Mouse (Mus musculus): ENCODE data around the gene Wars. TPM values are rescaled to one million over a fixed set of nuclear protein-coding genes. Genes with fewer than 3 reads are reported as not detected.

Gene Wars
- polyA plus RNA-seq, 1 experiment from 2014 or later = 101 TPM

DNA sequence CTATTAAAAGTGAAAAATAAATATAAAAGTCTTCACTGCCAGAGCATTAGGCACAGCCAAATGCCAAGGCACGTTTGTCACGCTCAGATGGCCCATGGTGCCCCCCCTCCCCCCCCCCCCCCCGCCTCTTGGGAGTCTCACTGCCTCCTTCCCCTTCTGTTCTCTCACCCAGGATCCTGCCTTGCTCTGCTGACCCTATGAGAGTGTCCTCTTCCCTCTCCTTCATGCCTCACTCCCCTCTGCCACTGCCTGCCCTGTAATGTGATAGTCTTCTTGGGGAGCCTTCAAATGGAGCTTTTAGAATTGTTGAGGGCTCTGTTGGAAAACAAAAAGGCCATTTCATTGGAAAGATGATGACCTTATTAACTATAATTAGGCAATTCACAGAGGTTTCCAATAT, 38.1 kb upstream of the Wars start:
- no peak overlapping the region for H3K27ac ChIP-seq (ENCODE audit: low read depth, low read length)
- no peak overlapping the region for H3K4me3 ChIP-seq (ENCODE audit: low read depth, low read length)
- no peak overlapping the region for H3K9ac ChIP-seq (ENCODE audit: low read length)
- H3K4me1 ChIP-seq (ENCODE audit: control insufficient read depth, insufficient read depth, low read length) = peaks cover 8% of the 10 kb centered on the region; the same call in 1 of the 2 replicates
- no peaks in the 10 kb centered on the region for H3K9me3 ChIP-seq (replicated peaks; ENCODE audit: control insufficient read depth, low read length)
- no peaks in the 10 kb centered on the region for H3K36me3 ChIP-seq (ENCODE audit: control insufficient read depth, insufficient read depth, low read length)
- no peaks in the 10 kb centered on the region for H3K27me3 ChIP-seq (replicated peaks; ENCODE audit: control insufficient read depth, insufficient read depth, low read length)
- ATAC-seq (no peak), DNase-seq (ENCODE audit: low spot score) (no peak)
- no peak overlapping the region for H3K4me2 ChIP-seq (ENCODE audit: low read length)
- 51% methylated on average over 3 of the region's 3 CpGs for WGBS

GRCm38 (mm10) chr12:108931341-108932053, 37.5 kb upstream of the Wars start:
- H3K27me3 ChIP-seq (replicated peaks; ENCODE audit: control insufficient read depth, insufficient read depth, low read length) = no peaks in the 10 kb centered on the region
- DNase-seq (ENCODE audit: low spot score) (no peak), ATAC-seq (no peak)
- no peak overlapping the region for H3K4me3 ChIP-seq (ENCODE audit: low read depth, low read length)
- H3K27ac ChIP-seq (ENCODE audit: low read depth, low read length) = no peak overlapping the region
- H3K4me1 ChIP-seq (ENCODE audit: control insufficient read depth, insufficient read depth, low read length) = 0 out of 2 replicates have a peak, but pooled peaks cover 2% of the 10 kb centered on the region
- 74% methylated on average over 7 of the region's 7 CpGs for WGBS
- no peaks in the 10 kb centered on the region for H3K36me3 ChIP-seq (ENCODE audit: control insufficient read depth, insufficient read depth, low read length)
- H3K9me3 ChIP-seq (replicated peaks; ENCODE audit: control insufficient read depth, low read length) = no peaks in the 10 kb centered on the region
- no peak overlapping the region for H3K4me2 ChIP-seq (ENCODE audit: low read length)
- H3K9ac ChIP-seq (ENCODE audit: low read length) = no peak overlapping the region

GRCm38 (mm10) chr12:108929475-108929874, 35.5 kb upstream of the Wars start:
- H3K9me3 ChIP-seq (replicated peaks; ENCODE audit: control insufficient read depth, low read length) = no peaks in the 10 kb centered on the region
- 60% methylated on average over 3 of the region's 3 CpGs for WGBS
- peaks cover 2% of the 10 kb centered on the region; the same call in 1 of the 2 replicates for H3K4me1 ChIP-seq (ENCODE audit: control insufficient read depth, insufficient read depth, low read length)
- H3K4me2 ChIP-seq (ENCODE audit: low read length) = no peak overlapping the region
- no peaks in the 10 kb centered on the region for H3K27me3 ChIP-seq (replicated peaks; ENCODE audit: control insufficient read depth, insufficient read depth, low read length)
- peak; percentile 60; the same call in 1 of the 2 replicates for ATAC-seq
- H3K9ac ChIP-seq (ENCODE audit: low read length) = no peak overlapping the region
- H3K4me3 ChIP-seq (ENCODE audit: low read depth, low read length) = no peak overlapping the region
- DNase-seq (ENCODE audit: low spot score) = peak; percentile 51
- no peaks in the 10 kb centered on the region for H3K36me3 ChIP-seq (ENCODE audit: control insufficient read depth, insufficient read depth, low read length)
- no peak overlapping the region for H3K27ac ChIP-seq (ENCODE audit: low read depth, low read length)

GRCm38 (mm10) chr12:108928249-108928648, 34.3 kb upstream of the Wars start:
- Histone ChIP-seq H3K27ac (ENCODE audit: low read depth, low read length) (no peak overlapping the region), H3K4me2 (ENCODE audit: low read length) (no peak overlapping the region), H3K4me3 (ENCODE audit: low read depth, low read length) (no peak overlapping the region), H3K4me1 (ENCODE audit: control insufficient read depth, insufficient read depth, low read length) (peaks cover 2% of the 10 kb centered on the region; the same call in 1 of the 2 replicates), H3K9ac (ENCODE audit: low read length) (no peak overlapping the region), H3K27me3 (replicated peaks; ENCODE audit: control insufficient read depth, insufficient read depth, low read length) (no peaks in the 10 kb centered on the region), H3K36me3 (ENCODE audit: control insufficient read depth, insufficient read depth, low read length) (no peaks in the 10 kb centered on the region), H3K9me3 (replicated peaks; ENCODE audit: control insufficient read depth, low read length) (no peaks in the 10 kb centered on the region)
- ATAC-seq = no peak
- WGBS = 87% methylated on average over 2 of the region's 2 CpGs
- DNase-seq (ENCODE audit: low spot score) = no peak

- Histone ChIP-seq H3K9me3 (replicated peaks; ENCODE audit: control insufficient read depth, low read length) (no peaks in the 10 kb centered on the region), H3K9ac (ENCODE audit: low read length) (no peak overlapping the region), H3K36me3 (ENCODE audit: control insufficient read depth, insufficient read depth, low read length) (no peaks in the 10 kb centered on the region), H3K27me3 (replicated peaks; ENCODE audit: control insufficient read depth, insufficient read depth, low read length) (no peaks in the 10 kb centered on the region), H3K4me3 (ENCODE audit: low read depth, low read length) (no peak overlapping the region), H3K4me2 (ENCODE audit: low read length) (no peak overlapping the region), H3K27ac (ENCODE audit: low read depth, low read length) (0 out of 2 replicates have a peak overlapping the region, but pooled peaks have one; percentile 9), H3K4me1 (ENCODE audit: control insufficient read depth, insufficient read depth, low read length) (peaks cover 2% of the 10 kb centered on the region; the same call in 1 of the 2 replicates)
- DNase-seq (ENCODE audit: low spot score) (peak; percentile 45), ATAC-seq (no peak)
- WGBS = 70% methylated on average over 9 of the region's 11 CpGs
These were observed 32.7 kb upstream of the Wars start for GRCm38 (mm10) chr12:108926606-108927111.

DNA sequence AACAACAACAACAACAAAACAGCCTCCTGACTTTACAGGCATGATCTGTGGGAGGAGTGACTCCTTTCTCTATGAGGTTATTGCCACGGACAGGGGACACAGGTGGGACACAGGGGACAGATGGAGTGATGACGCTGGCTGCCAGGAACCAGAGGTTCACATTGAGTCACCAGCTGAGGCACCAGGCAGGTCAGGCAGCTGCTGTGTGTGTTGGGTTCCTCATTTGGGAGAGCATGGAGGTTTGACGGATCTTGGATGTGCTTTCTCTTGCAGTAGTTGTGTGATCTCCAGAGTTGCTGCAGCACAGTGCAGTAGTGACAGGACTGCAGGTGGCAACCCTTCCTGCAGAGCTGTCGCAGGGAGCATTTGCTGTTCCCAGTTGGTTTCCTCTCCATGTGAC, 24.8 kb upstream of the Wars start:
- ATAC-seq (no peak), DNase-seq (ENCODE audit: low spot score) (no peak)
- H3K4me1 ChIP-seq (ENCODE audit: control insufficient read depth, insufficient read depth, low read length) = peaks cover 42% of the 10 kb centered on the region
- H3K36me3 ChIP-seq (ENCODE audit: control insufficient read depth, insufficient read depth, low read length) = no peaks in the 10 kb centered on the region
- H3K9me3 ChIP-seq (replicated peaks; ENCODE audit: control insufficient read depth, low read length) = no peaks in the 10 kb centered on the region
- no peak overlapping the region for H3K4me2 ChIP-seq (ENCODE audit: low read length)
- H3K9ac ChIP-seq (ENCODE audit: low read length) = no peak overlapping the region
- 75% methylated on average over 4 of the region's 4 CpGs for WGBS
- H3K4me3 ChIP-seq (ENCODE audit: low read depth, low read length) = no peak overlapping the region
- H3K27me3 ChIP-seq (replicated peaks; ENCODE audit: control insufficient read depth, insufficient read depth, low read length) = no peaks in the 10 kb centered on the region
- no peak overlapping the region for H3K27ac ChIP-seq (ENCODE audit: low read depth, low read length)

DNA sequence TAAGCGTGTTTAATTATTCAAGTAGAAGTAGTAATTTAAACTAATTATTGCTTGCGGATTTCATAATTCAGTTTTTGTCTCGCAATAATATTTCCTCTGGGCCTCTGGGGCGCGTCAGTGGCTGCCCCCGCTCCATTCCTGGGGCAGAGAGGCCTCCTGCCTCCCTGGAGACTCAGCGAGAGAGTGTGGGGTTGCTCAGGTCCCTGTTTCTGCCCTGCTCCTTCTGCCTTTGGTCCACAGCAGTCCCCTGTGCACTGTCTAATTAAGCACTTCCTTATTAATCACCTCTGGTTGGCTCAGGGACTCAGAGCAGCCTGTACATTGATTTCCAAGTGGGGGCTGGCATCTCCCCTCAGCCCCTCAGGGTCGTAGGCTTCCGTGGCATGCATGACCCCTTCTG, 23.5 kb upstream of the Wars start:
- H3K4me3 ChIP-seq (ENCODE audit: low read depth, low read length) = no peak overlapping the region
- WGBS = 16% methylated on average over 9 of the region's 9 CpGs
- H3K4me2 ChIP-seq (ENCODE audit: low read length) = no peak overlapping the region
- ATAC-seq (no peak), DNase-seq (ENCODE audit: low spot score) (no peak)
- no peaks in the 10 kb centered on the region for H3K36me3 ChIP-seq (ENCODE audit: control insufficient read depth, insufficient read depth, low read length)
- H3K4me1 ChIP-seq (ENCODE audit: control insufficient read depth, insufficient read depth, low read length) = peaks cover 46% of the 10 kb centered on the region
- H3K27me3 ChIP-seq (replicated peaks; ENCODE audit: control insufficient read depth, insufficient read depth, low read length) = no peaks in the 10 kb centered on the region
- no peaks in the 10 kb centered on the region for H3K9me3 ChIP-seq (replicated peaks; ENCODE audit: control insufficient read depth, low read length)
- H3K27ac ChIP-seq (ENCODE audit: low read depth, low read length) = peak overlapping the region; percentile 58; the same call in 1 of the 2 replicates
- H3K9ac ChIP-seq (ENCODE audit: low read length) = no peak overlapping the region

GRCm38 (mm10) chr12:108916447-108917042, 22.6 kb upstream of the Wars start:
- no peaks in the 10 kb centered on the region for H3K9me3 ChIP-seq (replicated peaks; ENCODE audit: control insufficient read depth, low read length)
- 29% methylated on average over 7 of the region's 7 CpGs for WGBS
- no peak overlapping the region for H3K9ac ChIP-seq (ENCODE audit: low read length)
- peaks cover 46% of the 10 kb centered on the region for H3K4me1 ChIP-seq (ENCODE audit: control insufficient read depth, insufficient read depth, low read length)
- no peaks in the 10 kb centered on the region for H3K27me3 ChIP-seq (replicated peaks; ENCODE audit: control insufficient read depth, insufficient read depth, low read length)
- no peak overlapping the region for H3K4me3 ChIP-seq (ENCODE audit: low read depth, low read length)
- H3K4me2 ChIP-seq (ENCODE audit: low read length) = no peak overlapping the region
- DNase-seq (ENCODE audit: low spot score) (peak; percentile 74), ATAC-seq (peak; percentile 61)
- 0 out of 2 replicates have a peak overlapping the region, but pooled peaks have one; percentile 1 for H3K27ac ChIP-seq (ENCODE audit: low read depth, low read length)
- H3K36me3 ChIP-seq (ENCODE audit: control insufficient read depth, insufficient read depth, low read length) = no peaks in the 10 kb centered on the region

DNA sequence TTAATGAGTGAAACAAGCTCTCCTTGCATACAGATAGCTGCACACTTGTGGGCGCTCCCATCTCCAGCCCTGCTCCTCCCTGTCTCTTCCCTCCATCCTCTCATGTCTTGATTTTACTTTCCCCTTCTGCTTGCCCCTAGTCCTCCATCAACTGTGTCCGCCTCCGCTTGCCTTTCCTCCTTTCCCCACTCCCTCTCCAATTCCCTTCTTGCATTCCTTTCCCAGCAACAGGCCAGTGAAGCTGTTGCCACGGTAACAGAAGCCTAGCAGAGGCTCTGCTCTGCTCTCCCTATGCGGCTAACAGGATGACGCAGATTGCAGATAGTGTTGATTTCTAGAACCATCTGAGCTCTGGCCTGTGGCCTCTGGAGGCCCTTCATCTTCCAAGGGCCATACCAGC, 21.9 kb upstream of the Wars start:
- H3K27me3 ChIP-seq (replicated peaks; ENCODE audit: control insufficient read depth, insufficient read depth, low read length) = no peaks in the 10 kb centered on the region
- ATAC-seq = peak; percentile 64
- H3K4me1 ChIP-seq (ENCODE audit: control insufficient read depth, insufficient read depth, low read length) = peaks cover 46% of the 10 kb centered on the region
- DNase-seq (ENCODE audit: low spot score) = peak; percentile 87
- H3K9ac ChIP-seq (ENCODE audit: low read length) = no peak overlapping the region
- H3K27ac ChIP-seq (ENCODE audit: low read depth, low read length) = no peak overlapping the region
- H3K4me2 ChIP-seq (ENCODE audit: low read length) = no peak overlapping the region
- H3K36me3 ChIP-seq (ENCODE audit: control insufficient read depth, insufficient read depth, low read length) = no peaks in the 10 kb centered on the region
- WGBS = 16% methylated on average over 6 of the region's 6 CpGs
- H3K4me3 ChIP-seq (ENCODE audit: low read depth, low read length) = no peak overlapping the region
- H3K9me3 ChIP-seq (replicated peaks; ENCODE audit: control insufficient read depth, low read length) = no peaks in the 10 kb centered on the region
